Mouse (Mus musculus) myocyte (in vitro differentiated cells): ENCODE measurements around the gene Ap3s2. TPM values are rescaled to one million over a fixed set of nuclear protein-coding genes. Genes with fewer than 3 reads are reported as not detected.

Experiments used
- H3K27me3 ChIP-seq: one replicate; pipeline ENCODE4 v1.6.1; 2011; ENCODE audit not compliant: control insufficient read depth, insufficient read depth, insufficient read length
- H3K36me3 ChIP-seq: one replicate; pipeline ENCODE4 v1.6.1; 2011; ENCODE audit not compliant: control insufficient read depth, insufficient read depth
- H3K4me2 ChIP-seq: one replicate; pipeline ENCODE4 v1.6.1; 2011; ENCODE audit warnings: low read depth, control low read depth
- H3K4me3 ChIP-seq: one replicate; pipeline ENCODE4 v1.5.1; 2011; ENCODE audit warnings: mild to moderate bottlenecking, control low read depth, moderate library complexity
- H3K79me2 ChIP-seq: one replicate; pipeline ENCODE4 v1.6.1; 2011; ENCODE audit not compliant: control insufficient read depth, insufficient read depth
- H3ac ChIP-seq: one replicate; pipeline ENCODE4 v1.6.1; 2011; ENCODE audit not compliant: control insufficient read depth, insufficient read length
- CEBPB ChIP-seq: IDR thresholded peaks from 2 replicates; pipeline ENCODE4 v1.6.1; 2011; ENCODE audit warnings: mild to moderate bottlenecking, moderate library complexity; ENCODE audit not compliant: poor library complexity, insufficient read depth, severe bottlenecking
- E2F4 ChIP-seq: IDR thresholded peaks from one replicate; pipeline ENCODE4 v1.6.1; 2011; ENCODE audit warnings: mild to moderate bottlenecking, control low read depth, moderate library complexity; ENCODE audit not compliant: insufficient read depth
- MAX ChIP-seq: IDR thresholded peaks from one replicate; pipeline ENCODE4 v1.6.1; 2011; ENCODE audit warnings: low read depth, mild to moderate bottlenecking, control low read depth
- MYOD1 ChIP-seq, 3 experiments: IDR thresholded peaks; one replicate each; pipeline ENCODE4 v1.6.1; 2011; ENCODE audit warnings: control low read depth in 2 of 3, low read depth in 2 of 3, mild to moderate bottlenecking in 2 of 3, moderate library complexity in 1 of 3; ENCODE audit not compliant: insufficient read length in 2 of 3, control insufficient read depth in 1 of 3
- MYOG ChIP-seq, 3 experiments: IDR thresholded peaks; one replicate each; pipeline ENCODE4 v1.6.1; 2011; ENCODE audit warnings: control low read depth in 2 of 3, low read depth in 2 of 3, mild to moderate bottlenecking in 2 of 3; ENCODE audit not compliant: insufficient read length in 2 of 3, control insufficient read depth in 1 of 3, insufficient read depth in 1 of 3
- POLR2A ChIP-seq: IDR thresholded peaks from one replicate; pipeline ENCODE4 v1.6.1; 2011; ENCODE audit warnings: low read depth, mild to moderate bottlenecking, control low read depth, moderate library complexity; ENCODE audit not compliant: insufficient read length
- POLR2AphosphoS2 ChIP-seq: IDR thresholded peaks from one replicate; pipeline ENCODE4 v1.6.1; 2011; ENCODE audit warnings: low read depth, control low read depth; ENCODE audit not compliant: insufficient read length
- REST ChIP-seq: IDR thresholded peaks from one replicate; pipeline ENCODE4 v1.6.1; 2011; ENCODE audit warnings: mild to moderate bottlenecking, control low read depth, moderate library complexity; ENCODE audit not compliant: insufficient read depth, insufficient read length
- SRF ChIP-seq: IDR thresholded peaks from one replicate; pipeline ENCODE4 v1.6.1; 2011; ENCODE audit warnings: low read depth; ENCODE audit not compliant: control insufficient read depth, insufficient read length
- TCF12 ChIP-seq: IDR thresholded peaks from one replicate; pipeline ENCODE4 v1.6.1; 2011; ENCODE audit warnings: mild to moderate bottlenecking, control low read depth; ENCODE audit not compliant: poor library complexity, insufficient read depth, severe bottlenecking
- TCF3 ChIP-seq: IDR thresholded peaks from one replicate; pipeline ENCODE4 v1.6.1; 2011; ENCODE audit warnings: low read depth, control low read depth; ENCODE audit not compliant: insufficient read length
- USF1 ChIP-seq: IDR thresholded peaks from one replicate; pipeline ENCODE4 v1.6.1; 2011; ENCODE audit warnings: low read depth, mild to moderate bottlenecking, control low read depth, moderate library complexity
- polyA plus RNA-seq: library from polyadenylated mRNA; unstranded; fragments of >200 nt; fragmentation: generic; extraction: Trizol; gene quantifications from one replicate; pipeline ENCODE4 v1.2.1, GENCODE M21; 2012; ENCODE audit warnings: missing spikeins

Ap3s2 gene
- polyA plus RNA-seq, 1 experiment, result 15.1 TPM

DNA sequence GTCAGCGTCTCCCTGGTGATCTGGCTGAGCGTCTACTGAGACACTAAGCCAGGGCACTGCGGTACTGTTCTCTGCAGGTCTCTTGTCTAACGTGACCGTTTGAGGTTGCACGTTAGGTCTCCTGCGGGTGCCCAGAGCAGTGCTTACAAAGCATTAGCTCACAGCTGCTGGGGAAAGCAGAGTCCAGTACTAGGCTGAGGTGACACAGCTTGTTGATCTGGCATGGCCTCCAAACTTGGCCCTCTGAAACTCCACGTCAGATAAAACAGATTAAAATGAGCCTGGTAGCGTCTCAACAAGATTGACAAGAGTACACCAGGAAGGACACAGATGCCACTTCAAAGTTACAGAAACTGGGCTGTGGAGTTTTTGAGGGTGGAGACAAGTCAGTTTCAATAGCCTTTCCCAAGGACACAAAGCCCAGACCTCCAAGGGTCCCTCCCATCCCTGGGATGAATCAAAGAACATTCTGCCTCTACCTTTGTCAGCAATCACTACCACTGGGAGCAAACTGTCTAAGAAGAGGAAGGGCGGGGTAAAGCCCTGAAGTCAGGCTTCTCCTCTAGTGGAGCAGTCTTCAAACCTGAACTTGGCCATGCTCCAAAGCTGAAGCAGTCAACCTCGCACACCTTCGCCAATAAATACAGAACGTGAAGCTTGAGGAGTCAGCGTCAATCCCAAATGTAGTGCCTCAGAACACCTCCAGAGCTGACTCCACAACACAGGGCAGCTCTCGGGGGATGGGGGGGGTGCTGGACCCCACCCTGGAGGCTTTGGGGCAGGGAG is 29.8 kb downstream of the Ap3s2 start:
- TF ChIP-seq CEBPB (no peak), USF1 (no peak), MYOG (IDR thresholded peaks at IDR 0.05; ENCODE audit: control insufficient read depth in 1 of 3, insufficient read depth in 1 of 3, insufficient read length in 2 of 3, low read depth in 2 of 3) (no peak), E2F4 (no peak), POLR2A (no peak), TCF12 (no peak), POLR2AphosphoS2 (no peak), TCF3 (no peak), MYOD1 (IDR thresholded peaks at IDR 0.05; ENCODE audit: control insufficient read depth in 1 of 3, insufficient read length in 2 of 3, low read depth in 2 of 3) (no peak), REST (no peak), MAX (no peak), SRF (no peak)
- no peak overlapping the region for H3K4me2 ChIP-seq
- no peak overlapping the region for H3K4me3 ChIP-seq

DNA sequence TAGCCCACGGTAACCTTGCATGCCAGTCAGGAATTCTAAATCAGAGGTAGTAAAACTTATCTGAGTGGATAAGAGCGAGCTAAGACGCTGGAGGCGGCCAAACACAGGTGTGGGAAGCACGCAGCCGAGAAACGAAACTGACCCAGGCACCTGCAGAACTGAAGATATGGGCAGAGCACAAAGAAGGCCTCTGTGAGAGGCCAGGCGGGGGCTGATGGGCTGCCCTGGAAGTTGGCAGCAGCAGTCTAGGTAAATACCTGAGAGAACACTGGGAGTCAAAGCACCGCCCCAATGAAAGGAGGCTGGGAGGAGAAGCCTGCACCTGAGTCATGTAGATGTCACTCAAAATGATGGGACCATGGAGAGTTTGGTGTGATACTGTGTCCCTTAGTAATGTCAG is 31.8 kb downstream of the Ap3s2 start:
- no peaks in the 10 kb centered on the region for H3K27me3 ChIP-seq
- no peak overlapping the region for H3K4me2 ChIP-seq
- no peak for TF ChIP-seq POLR2AphosphoS2
- no peak for TF ChIP-seq MYOD1 (IDR thresholded peaks at IDR 0.05; ENCODE audit: control insufficient read depth in 1 of 3, insufficient read length in 2 of 3, low read depth in 2 of 3)
- no peak for TF ChIP-seq TCF12
- TF ChIP-seq E2F4, result no peak
- no peak for TF ChIP-seq MAX
- TF ChIP-seq REST, result no peak
- TF ChIP-seq SRF, result no peak
- TF ChIP-seq MYOG (IDR thresholded peaks at IDR 0.05; ENCODE audit: control insufficient read depth in 1 of 3, insufficient read depth in 1 of 3, insufficient read length in 2 of 3, low read depth in 2 of 3), result no peak
- no peak for TF ChIP-seq POLR2A
- TF ChIP-seq CEBPB, result no peak
- TF ChIP-seq USF1, result no peak
- no peak for TF ChIP-seq TCF3
- H3K4me3 ChIP-seq, result no peak overlapping the region
- peaks cover 6% of the 10 kb centered on the region for H3K36me3 ChIP-seq
- no peak overlapping the region for H3ac ChIP-seq
- H3K79me2 ChIP-seq, result no peaks in the 10 kb centered on the region

More for the DNA sequence above, 29.8 kb downstream of the Ap3s2 start:
- H3K36me3 ChIP-seq, result peaks cover 6% of the 10 kb centered on the region
- H3K79me2 ChIP-seq, result no peaks in the 10 kb centered on the region
- H3ac ChIP-seq, result no peak overlapping the region
- no peaks in the 10 kb centered on the region for H3K27me3 ChIP-seq

DNA sequence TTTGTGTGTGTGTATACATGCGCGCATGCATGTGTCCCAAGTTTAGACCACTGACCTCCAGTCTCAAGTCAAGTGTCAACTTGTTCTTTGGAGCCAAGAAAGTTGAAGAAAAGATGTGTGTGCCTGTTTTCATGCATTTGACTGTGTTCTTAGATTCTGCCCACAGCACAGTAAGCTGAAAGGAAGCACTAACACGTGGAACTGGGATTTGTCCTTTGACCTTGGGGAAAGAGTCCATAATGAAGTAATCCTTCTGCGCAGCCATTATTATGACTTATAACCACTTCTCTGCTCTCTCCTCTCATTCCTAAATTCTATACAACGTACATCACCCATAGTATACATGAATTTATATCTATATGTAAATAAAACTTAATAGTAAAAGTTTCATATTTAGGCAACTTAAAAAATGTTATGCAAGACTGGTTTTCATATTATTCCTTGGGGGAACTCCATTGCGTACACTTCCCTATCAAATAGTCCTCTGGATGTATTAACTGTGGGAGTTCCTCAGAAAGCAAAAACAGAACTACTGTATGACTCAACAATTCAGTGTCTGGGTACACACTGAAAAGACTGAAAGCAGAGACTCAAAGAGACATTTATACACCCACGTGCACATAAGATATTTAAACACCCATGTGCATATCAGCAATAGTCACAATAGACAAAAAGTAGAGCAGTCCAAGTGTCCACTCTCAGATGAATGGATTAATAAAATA is 36.7 kb downstream of the Ap3s2 start:
- Histone ChIP-seq H3K36me3 (peaks cover 3% of the 10 kb centered on the region), H3K4me2 (no peak overlapping the region), H3ac (no peak overlapping the region), H3K27me3 (no peaks in the 10 kb centered on the region), H3K79me2 (no peaks in the 10 kb centered on the region), H3K4me3 (no peak overlapping the region)
- TF ChIP-seq E2F4 (no peak), SRF (no peak), MYOD1 (IDR thresholded peaks at IDR 0.05; ENCODE audit: control insufficient read depth in 1 of 3, insufficient read length in 2 of 3, low read depth in 2 of 3) (no peak), TCF12 (no peak), POLR2AphosphoS2 (no peak), CEBPB (no peak), TCF3 (no peak), USF1 (no peak), POLR2A (no peak), REST (no peak), MYOG (IDR thresholded peaks at IDR 0.05; ENCODE audit: control insufficient read depth in 1 of 3, insufficient read depth in 1 of 3, insufficient read length in 2 of 3, low read depth in 2 of 3) (no peak), MAX (no peak)

DNA sequence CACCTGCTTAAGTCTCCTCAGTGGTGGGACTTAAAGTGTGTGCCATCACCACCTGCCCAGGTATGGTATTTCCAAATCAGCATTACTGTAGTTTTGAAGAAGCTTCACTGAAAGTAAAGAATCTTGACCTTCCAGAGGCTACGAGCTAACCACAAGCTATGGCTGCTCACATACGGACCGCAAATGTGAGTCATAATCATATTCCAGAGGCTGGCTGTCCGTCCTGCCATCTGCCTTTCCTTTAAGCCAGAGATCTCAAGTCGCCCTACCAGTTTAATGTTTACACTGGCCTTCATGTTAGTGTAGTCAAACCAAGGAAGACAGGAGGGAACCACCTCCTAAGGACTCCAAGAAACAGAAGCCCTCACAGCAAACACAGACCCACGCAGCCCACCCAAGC is 38.5 kb downstream of the Ap3s2 start:
- TF ChIP-seq MYOD1 (IDR thresholded peaks at IDR 0.05; ENCODE audit: control insufficient read depth in 1 of 3, insufficient read length in 2 of 3, low read depth in 2 of 3) (peak in 1 of 3 experiments; percentile 22), CEBPB (0 out of 2 replicates have a peak, but pooled peaks have one; percentile 1), E2F4 (no peak)
- Histone ChIP-seq H3K36me3 (peaks cover 11% of the 10 kb centered on the region), H3K4me2 (peak overlapping the region; percentile 72), H3K4me3 (no peak overlapping the region), H3K27me3 (no peaks in the 10 kb centered on the region), H3ac (no peak overlapping the region), H3K79me2 (no peaks in the 10 kb centered on the region)
